9 mouse cellular contexts compared by ENCODE assay signal in genomic region chr13:46218101-46218701, GRCm38 (mm10). TPM values are rescaled to one million over a fixed set of nuclear protein-coding genes. Genes with fewer than 3 reads are reported as not detected.
A peak's percentile ranks its signal among the peaks of the same experiment; 100 is the strongest.
DNase-seq lines count a peak whose midpoint lies in the region; ATAC-seq and TF ChIP-seq lines count a peak whose summit lies in the region.
"Had no signal": no experiment of that assay in that cellular context is flagged by ENCODE, and none has a peak within 500 bp of the region (broad histone marks: within the 10 kb centered on the region; RNA-seq: fewer than 3 reads in every experiment).

No protein-coding gene starts in this region.

- no peaks in the 10 kb centered on the region for H3K36me3 ChIP-seq in forebrain, embryonic 13.5 days (ENCODE audit: poor library complexity, severe bottlenecking)
- H3K36me3 ChIP-seq in hindbrain, embryonic 16.5 days (ENCODE audit: control insufficient read depth, insufficient read depth, low read length) = no peaks in the 10 kb centered on the region
- H3K36me3 ChIP-seq in liver, postnatal 0 days (replicated peaks; ENCODE audit: insufficient read depth, low read length) = no peaks in the 10 kb centered on the region

- TF ChIP-seq CTCF in left cerebral cortex, adult 2 months (IDR thresholded peaks at IDR 0.05) = no peak
- no peak for TF ChIP-seq CTCF in liver, postnatal 0 days (IDR thresholded peaks at IDR 0.05; ENCODE audit: low read depth)

- H3K4me2 ChIP-seq in forebrain, embryonic 13.5 days = peak overlapping the region; percentile 65
- peak overlapping the region; percentile 52 for H3K4me2 ChIP-seq in hindbrain, embryonic 16.5 days (ENCODE audit: low read length)
- no peak overlapping the region for H3K4me2 ChIP-seq in liver, postnatal 0 days (ENCODE audit: low read depth, low read length)

- WGBS in forebrain, embryonic 13.5 days = 27% methylated on average over 20 of the region's 20 CpGs
- 28% methylated on average over 20 of the region's 20 CpGs for WGBS in hindbrain, embryonic 16.5 days
- WGBS in liver, postnatal 0 days (ENCODE audit: insufficient replicate concordance) = 77% methylated on average over 20 of the region's 20 CpGs

- peak overlapping the region; percentile 54 for H3K9ac ChIP-seq in forebrain, embryonic 13.5 days
- H3K9ac ChIP-seq in hindbrain, embryonic 16.5 days (ENCODE audit: low read depth, low read length) = peak overlapping the region; percentile 3
- no peak overlapping the region for H3K9ac ChIP-seq in liver, postnatal 0 days (replicated peaks)

- H3K4me1 ChIP-seq in forebrain, embryonic 13.5 days = peaks cover 32% of the 10 kb centered on the region
- H3K4me1 ChIP-seq in hindbrain, embryonic 16.5 days (ENCODE audit: control insufficient read depth, insufficient read depth, low read depth, low read length) = peaks cover 12% of the 10 kb centered on the region
- no peaks in the 10 kb centered on the region for H3K4me1 ChIP-seq in liver, postnatal 0 days (ENCODE audit: insufficient read depth)

- H3K4me3 ChIP-seq in forebrain, embryonic 13.5 days = peak overlapping the region; percentile 30
- peak overlapping the region; percentile 22 for H3K4me3 ChIP-seq in hindbrain, embryonic 16.5 days (ENCODE audit: low read length)
- peak overlapping the region; percentile 39 for H3K4me3 ChIP-seq in left cerebral cortex, adult 2 months
- H3K4me3 ChIP-seq in liver, postnatal 0 days (ENCODE audit: low read depth, low read length) = no peak overlapping the region

- intact Hi-C loops in left cerebral cortex, adult 2 months (cut with DNase I) = no loop called here

- peak; percentile 10 for DNase-seq in embryo, embryonic 11 days
- DNase-seq in embryo, embryonic 9.5 days (ENCODE audit: extremely low spot score) = no peak
- peak; percentile 76 for DNase-seq in adrenal gland, postnatal 10 days
- DNase-seq in left cerebral cortex, adult 2 months (ENCODE audit: extremely low spot score in 1 of 2, low spot score in 2 of 2) = peak; percentile 57 to 66
- peak; percentile 16 for DNase-seq in retina, postnatal 7 days (ENCODE audit: low read depth, low spot score)
- DNase-seq in liver, postnatal 0 days = no peak

- no peak for TF ChIP-seq EP300 in liver, postnatal 0 days (IDR thresholded peaks at IDR 0.05; ENCODE audit: low read depth)

- H3K27me3 ChIP-seq in forebrain, embryonic 13.5 days = no peaks in the 10 kb centered on the region
- no peaks in the 10 kb centered on the region for H3K27me3 ChIP-seq in hindbrain, embryonic 16.5 days (replicated peaks; ENCODE audit: control insufficient read depth, insufficient read depth, low read length)
- H3K27me3 ChIP-seq in liver, postnatal 0 days (ENCODE audit: insufficient read depth, low read length) = no peaks in the 10 kb centered on the region

- peak; percentile 84 for ATAC-seq in forebrain, embryonic 13.5 days
- ATAC-seq in hindbrain, embryonic 16.5 days = peak; percentile 83
- no peak for ATAC-seq in liver, postnatal 0 days

- peak overlapping the region; percentile 68 for H3K27ac ChIP-seq in forebrain, embryonic 13.5 days
- peak overlapping the region; percentile 18; the same call in 1 of the 2 replicates for H3K27ac ChIP-seq in hindbrain, embryonic 16.5 days (ENCODE audit: low read depth, low read length)
- H3K27ac ChIP-seq in left cerebral cortex, adult 2 months = 0 out of 2 replicates have a peak overlapping the region, but pooled peaks have one; percentile 7
- no peak overlapping the region for H3K27ac ChIP-seq in liver, postnatal 0 days (ENCODE audit: low read depth)

- no peaks in the 10 kb centered on the region for H3K9me3 ChIP-seq in forebrain, embryonic 13.5 days (replicated peaks)
- H3K9me3 ChIP-seq in hindbrain, embryonic 16.5 days (ENCODE audit: control insufficient read depth, low read length) = no peaks in the 10 kb centered on the region
- no peaks in the 10 kb centered on the region for H3K9me3 ChIP-seq in liver, postnatal 0 days (ENCODE audit: low read length)

RNA-seq across cellular contexts. Expression of gene Stmnd1, which starts 55.3 kb away (rescaled TPM):
- total RNA-seq in adrenal gland, postnatal 10 days (2021) = under 1 TPM; 0.33 to 0.64 TPM
- polyA plus RNA-seq in forebrain, embryonic 13.5 days (2015; fragmentation: Nextera tagmentation; extraction: Ambion mirVana) = not detected in 2 replicates
- polyA plus RNA-seq in hindbrain, embryonic 16.5 days (2015; fragmentation: Nextera tagmentation; extraction: Ambion mirVana) = 0.11 and 0.23 TPM in 2 replicates
- not detected for total RNA-seq in left cerebral cortex, adult 2 months (2021)
- not detected in 2 replicates for polyA plus RNA-seq in liver, postnatal 0 days (2015; fragmentation: Nextera tagmentation; extraction: Ambion mirVana)
- total RNA-seq: neutrophil, adult 5-6 weeks had no signal

Comparison
In these comparisons a context has a peak if more than half of its experiments do, and no peak if none do; other contexts are left out.
1. DNase-seq: peak in embryo, embryonic 11 days (single experiment), adrenal gland, postnatal 10 days (single experiment), left cerebral cortex, adult 2 months (2 of 2) and retina, postnatal 7 days (single experiment); none in embryo, embryonic 9.5 days (single experiment) and liver, postnatal 0 days (single experiment).